Comparison of ENCODE assay signal across 8 mouse cellular contexts in genomic region chr1:74771845-74771930, GRCm38 (mm10). TPM values are rescaled to one million over a fixed set of nuclear protein-coding genes. Genes with fewer than 3 reads are reported as not detected.
DNase-seq lines count a peak whose midpoint lies in the region; ATAC-seq and TF ChIP-seq lines count a peak whose summit lies in the region.

TSS of gene Wnt6 (plus strand) at chr1:74771892.

- H3K4me2 ChIP-seq in heart, embryonic 13.5 days, result peak within 1 kb of the TSS; percentile 90
- H3K4me2 ChIP-seq in hindbrain, embryonic 11.5 days (replicated peaks; ENCODE audit: low read depth, low read length), result peak within 1 kb of the TSS; percentile 92

- H3K27ac ChIP-seq in heart, embryonic 13.5 days (replicated peaks), result no peak within 1 kb of the TSS
- H3K27ac ChIP-seq in ES-Bruce4 (ENCODE audit: insufficient read depth, low read length), result no peak within 1 kb of the TSS
- H3K27ac ChIP-seq in hindbrain, embryonic 11.5 days (ENCODE audit: low read depth, low read length), result no peak within 1 kb of the TSS
- H3K27ac ChIP-seq in midbrain, embryonic 10.5 days (replicated peaks), result 0 out of 2 replicates have a peak within 1 kb of the TSS, but pooled peaks have one; percentile 49

- peak within 1 kb of the TSS; percentile 77 for H3K9ac ChIP-seq in heart, embryonic 13.5 days
- peak within 1 kb of the TSS; percentile 37 for H3K9ac ChIP-seq in ES-Bruce4 (ENCODE audit: low read depth, poor library complexity, severe bottlenecking)
- peak within 1 kb of the TSS; percentile 44; the same call in 1 of the 2 replicates for H3K9ac ChIP-seq in hindbrain, embryonic 11.5 days (ENCODE audit: low read depth, low read length)

- TF ChIP-seq EP300 in ES-Bruce4 (IDR thresholded peaks at IDR 0.05; ENCODE audit: insufficient read depth, low read depth, low read length), result no peak

- 0% methylated on average over 3 of the region's 8 CpGs for WGBS in heart, embryonic 13.5 days
- WGBS in hindbrain, embryonic 11.5 days, result no CpG with 5 or more reads among the region's 8 CpGs
- WGBS in midbrain, embryonic 10.5 days, result 0% methylated on average over 2 of the region's 8 CpGs

- peak within 1 kb of the TSS; percentile 58 for H3K4me3 ChIP-seq in heart, embryonic 13.5 days
- H3K4me3 ChIP-seq in ES-Bruce4 (ENCODE audit: low read depth, low read length), result peak within 1 kb of the TSS; percentile 55
- peak within 1 kb of the TSS; percentile 44 for H3K4me3 ChIP-seq in hindbrain, embryonic 11.5 days (ENCODE audit: low read depth, low read length)
- H3K4me3 ChIP-seq in midbrain, embryonic 10.5 days, result peak within 1 kb of the TSS; percentile 58

- no peak for TF ChIP-seq CTCF in ES-Bruce4 (IDR thresholded peaks at IDR 0.05; ENCODE audit: low read depth, low read length)

- no peak for ATAC-seq in heart, embryonic 13.5 days (ENCODE audit: extremely low read depth, insufficient number of reproducible peaks, low FRiP score, low TSS enrichment)
- no peak for ATAC-seq in hindbrain, embryonic 11.5 days (ENCODE audit: low FRiP score)

- peaks cover 47% of the 10 kb centered on the region for H3K4me1 ChIP-seq in heart, embryonic 13.5 days
- H3K4me1 ChIP-seq in ES-Bruce4 (ENCODE audit: control insufficient read depth, insufficient read depth, low read length), result no peaks in the 10 kb centered on the region
- H3K4me1 ChIP-seq in hindbrain, embryonic 11.5 days (replicated peaks; ENCODE audit: control insufficient read depth, insufficient read depth, low read length), result peaks cover 11% of the 10 kb centered on the region
- peaks cover 61% of the 10 kb centered on the region for H3K4me1 ChIP-seq in midbrain, embryonic 10.5 days

- H3K9me3 ChIP-seq in heart, embryonic 13.5 days, result no peaks in the 10 kb centered on the region
- no peaks in the 10 kb centered on the region for H3K9me3 ChIP-seq in ES-Bruce4 (replicated peaks; ENCODE audit: control insufficient read depth, insufficient read depth, low read length, poor library complexity, severe bottlenecking)
- no peaks in the 10 kb centered on the region for H3K9me3 ChIP-seq in hindbrain, embryonic 11.5 days (ENCODE audit: control insufficient read depth, low read length)
- no peaks in the 10 kb centered on the region for H3K9me3 ChIP-seq in midbrain, embryonic 10.5 days (replicated peaks)

- H3K36me3 ChIP-seq in heart, embryonic 13.5 days, result no peaks in the 10 kb centered on the region
- no peaks in the 10 kb centered on the region for H3K36me3 ChIP-seq in ES-Bruce4 (ENCODE audit: control insufficient read depth, insufficient read depth, low read length, poor library complexity, severe bottlenecking)
- H3K36me3 ChIP-seq in hindbrain, embryonic 11.5 days (ENCODE audit: control insufficient read depth, insufficient read depth, low read length), result no peaks in the 10 kb centered on the region
- no peaks in the 10 kb centered on the region for H3K36me3 ChIP-seq in midbrain, embryonic 10.5 days

- no peak for DNase-seq in heart, postnatal 4 days
- no peak for DNase-seq in hindbrain, embryonic 11.5 days (ENCODE audit: low spot score)
- no peak for DNase-seq in midbrain, embryonic 10.5 days (ENCODE audit: low spot score)
- no peak for DNase-seq in layer of hippocampus, adult 9-11 months
- no peak for DNase-seq in layer of hippocampus, postnatal 36 days
- no peak for DNase-seq in frontal cortex, postnatal 25 days (ENCODE audit: low spot score in 2 of 2)

- TF ChIP-seq POLR2A in ES-Bruce4 (IDR thresholded peaks at IDR 0.05; ENCODE audit: insufficient read depth, low read length), result no peak

- H3K27me3 ChIP-seq in heart, embryonic 13.5 days (replicated peaks), result peaks cover 97% of the 10 kb centered on the region
- H3K27me3 ChIP-seq in ES-Bruce4 (ENCODE audit: control insufficient read depth, insufficient read depth, low read length, poor library complexity, severe bottlenecking), result peaks cover 24% of the 10 kb centered on the region
- H3K27me3 ChIP-seq in hindbrain, embryonic 11.5 days (ENCODE audit: control insufficient read depth, insufficient read depth, low read length), result peaks cover 68% of the 10 kb centered on the region
- H3K27me3 ChIP-seq in midbrain, embryonic 10.5 days (ENCODE audit: low read depth, poor library complexity, severe bottlenecking), result peaks cover 100% of the 10 kb centered on the region

RNA-seq across cellular contexts. Expression of gene Wnt6, which starts in this region (rescaled TPM):
- polyA plus RNA-seq in heart, embryonic 13.5 days (2015; fragmentation: Nextera tagmentation; extraction: Ambion mirVana), result 0.31 and 0.36 TPM in 2 replicates
- under 1 TPM; 0.12 to 0.20 TPM for total RNA-seq in heart, postnatal 4 days (2021)
- polyA plus RNA-seq in ES-Bruce4 (2011; ENCODE audit: insufficient read depth, insufficient read length, low read depth, missing spikeins), result 5.0 and 5.6 TPM in 2 replicates
- polyA plus RNA-seq in hindbrain, embryonic 11.5 days (2014; fragmentation: Nextera tagmentation; extraction: Ambion mirVana), result 6.7 and 10.0 TPM in 2 replicates
- polyA plus RNA-seq in midbrain, embryonic 10.5 days (2016; fragmentation: Nextera tagmentation; extraction: Ambion mirVana), result 8.7 and 11.0 TPM in 2 replicates
- under 1 TPM; 0.30 to 0.81 TPM for total RNA-seq in layer of hippocampus, postnatal 36 days (2021)
